Mouse (Mus musculus): Measurements from ENCODE around the gene Atp5g3.
A peak's percentile ranks its signal among the peaks of the same experiment; 100 is the strongest.
"Not testable (repeated sequence)": the region's sequence is repeated elsewhere in the genome, so short reads cannot be mapped to it uniquely, and the experiment has no call there.

The Atp5g3 gene

DNA sequence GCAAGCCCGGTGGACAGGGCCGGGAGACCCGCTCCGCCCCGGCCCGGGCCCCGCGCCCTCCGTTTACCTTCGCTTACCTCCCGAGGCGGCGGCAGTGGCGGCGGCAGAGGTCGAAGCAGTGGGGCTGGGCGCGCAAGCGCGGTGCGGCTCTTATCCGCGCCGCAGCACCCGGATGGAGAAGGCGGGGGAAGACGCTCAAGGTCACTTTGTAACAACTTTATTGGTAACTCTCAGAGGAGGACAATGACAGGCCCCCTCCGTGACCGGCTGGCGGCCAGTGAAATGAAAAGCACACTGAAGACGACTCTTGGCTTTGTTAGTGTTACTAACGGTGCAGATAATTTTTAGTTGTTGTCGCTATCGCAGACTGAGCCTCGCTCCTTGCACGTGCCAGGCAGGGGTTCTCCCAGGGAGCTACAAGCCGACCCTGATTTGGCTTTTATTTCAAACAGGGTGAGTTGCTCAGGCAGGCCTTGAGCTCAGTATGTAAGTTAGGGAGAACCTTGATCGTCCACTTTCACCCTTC is at the start of gene Atp5g3:
Gene Atp5g3, minus strand, starts transcription at position 152 of the 526 bp plus-strand sequence.
- peak; percentile 98 for ATAC-seq (ENCODE audit: low TSS enrichment)

GRCm38 (mm10) chr2:73958342-73958741 is 47.2 kb upstream of the Atp5g3 start:
- no peak for ATAC-seq (ENCODE audit: low TSS enrichment)

- ATAC-seq (ENCODE audit: low TSS enrichment), result no peak
These were observed 42.5 kb upstream of the Atp5g3 start for GRCm38 (mm10) chr2:73953612-73954011.

- no peak for ATAC-seq (ENCODE audit: low TSS enrichment)
These were observed 41.6 kb upstream of the Atp5g3 start for GRCm38 (mm10) chr2:73952597-73953219.

GRCm38 (mm10) chr2:73947360-73947759 is 36.2 kb upstream of the Atp5g3 start:
- ATAC-seq (ENCODE audit: low TSS enrichment), result no peak

GRCm38 (mm10) chr2:73943735-73944134 is 32.6 kb upstream of the Atp5g3 start:
- ATAC-seq (ENCODE audit: low TSS enrichment), result no peak

GRCm38 (mm10) chr2:73942844-73943243 is 31.7 kb upstream of the Atp5g3 start:
- ATAC-seq (ENCODE audit: low TSS enrichment), result no peak

GRCm38 (mm10) chr2:73941281-73941680 is 30.2 kb upstream of the Atp5g3 start:
- no peak for ATAC-seq (ENCODE audit: low TSS enrichment)

- no peak for ATAC-seq (ENCODE audit: low TSS enrichment)
These were observed 29.3 kb upstream of the Atp5g3 start for GRCm38 (mm10) chr2:73940471-73940870.

- ATAC-seq (ENCODE audit: low TSS enrichment), result no peak
These were observed 27.8 kb upstream of the Atp5g3 start for GRCm38 (mm10) chr2:73938896-73939295.

- no peak for ATAC-seq (ENCODE audit: low TSS enrichment)
These were observed 21.7 kb upstream of the Atp5g3 start for GRCm38 (mm10) chr2:73932676-73933313.

DNA sequence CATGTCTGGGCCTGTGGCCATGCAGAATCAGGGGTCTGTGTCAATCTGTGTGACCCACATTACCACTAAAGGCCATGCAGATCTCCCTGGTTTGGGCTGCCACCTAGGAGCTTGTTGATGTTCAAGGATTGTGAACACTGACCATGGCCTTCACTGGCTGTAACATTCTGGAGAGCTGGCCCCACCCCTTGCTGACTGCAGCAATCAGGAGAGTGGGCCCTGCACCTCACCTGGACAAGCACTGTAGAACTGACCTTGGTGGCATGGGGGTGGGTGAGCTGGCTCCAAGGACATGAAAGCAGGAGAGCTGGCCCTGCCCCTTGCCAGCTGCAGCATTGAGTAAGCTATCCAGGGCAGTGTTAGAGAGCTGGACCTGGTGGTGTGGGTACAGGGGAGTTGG is 16.6 kb upstream of the Atp5g3 start:
- ATAC-seq (ENCODE audit: low TSS enrichment), result no peak

DNA sequence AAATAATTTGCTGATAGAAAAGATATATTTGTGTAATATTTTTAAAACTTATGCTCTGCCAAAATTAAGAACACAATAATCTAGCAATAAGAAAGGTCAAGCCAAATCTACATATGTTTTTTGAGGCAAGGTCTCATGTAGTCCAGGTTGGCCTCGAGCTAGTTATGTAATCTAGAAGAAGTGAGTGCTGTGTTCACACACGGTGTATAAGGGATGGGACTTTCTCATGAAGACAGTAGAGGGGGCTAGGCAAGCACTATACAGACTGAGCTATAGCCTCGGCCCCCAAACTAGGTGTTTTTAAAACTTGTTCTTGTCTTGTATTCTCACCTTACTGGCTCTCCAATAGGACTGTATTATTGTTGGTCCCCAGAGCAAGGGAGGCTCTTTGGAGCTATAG is 14.4 kb upstream of the Atp5g3 start:
- ATAC-seq (ENCODE audit: low TSS enrichment), result no peak

GRCm38 (mm10) chr2:73925089-73925488 is 14.0 kb upstream of the Atp5g3 start:
- ATAC-seq (ENCODE audit: low TSS enrichment), result peak; percentile 97

- peak; percentile 99 for ATAC-seq (ENCODE audit: low TSS enrichment)
These were observed 8.5 kb upstream of the Atp5g3 start for GRCm38 (mm10) chr2:73919642-73920041.

DNA sequence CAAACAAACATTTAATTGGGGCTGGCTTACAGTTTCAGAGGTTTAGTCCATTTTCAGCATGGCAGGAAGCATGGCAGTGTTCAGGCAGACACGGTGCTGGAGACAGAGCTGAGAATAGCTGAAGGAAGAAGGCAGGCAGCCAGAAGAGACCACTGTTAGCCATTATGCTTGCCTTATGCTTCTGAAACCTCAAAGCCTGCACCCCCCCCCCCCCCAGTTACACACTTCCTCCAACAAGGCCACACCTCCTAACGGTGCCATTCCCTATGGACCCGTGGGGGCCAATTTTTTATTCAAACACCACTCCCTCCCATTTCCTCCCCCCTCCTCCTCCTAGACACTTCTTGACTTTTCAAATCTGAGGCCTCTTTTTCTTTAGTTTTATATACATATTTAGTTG is 1.1 kb upstream of the Atp5g3 start:
- no peak for ATAC-seq (ENCODE audit: low TSS enrichment)

- ATAC-seq (ENCODE audit: low TSS enrichment), result peak; percentile 38
These were observed 453 bp downstream of the Atp5g3 start for GRCm38 (mm10) chr2:73910571-73911174.

DNA sequence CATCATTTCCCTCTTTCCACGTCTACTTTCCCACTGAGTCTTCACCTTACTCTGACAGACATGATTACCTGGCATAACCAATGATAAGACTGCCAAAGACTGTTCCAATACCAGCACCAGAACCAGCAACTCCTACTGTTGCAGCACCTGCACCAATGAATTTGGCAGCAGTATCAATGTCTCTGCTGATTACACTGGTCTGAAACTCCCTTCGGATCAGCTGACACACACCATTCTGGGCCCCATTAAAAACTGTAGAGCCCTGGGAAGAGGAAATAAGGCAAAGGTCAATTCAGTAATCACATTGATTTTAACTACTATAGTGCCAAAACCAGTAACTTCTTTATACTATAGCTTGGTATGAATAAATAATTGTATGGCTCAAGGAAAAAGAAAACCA is 2.0 kb downstream of the Atp5g3 start:
- no peak for ATAC-seq (ENCODE audit: low TSS enrichment)

GRCm38 (mm10) chr2:73904679-73905078 is 6.4 kb downstream of the Atp5g3 start:
- ATAC-seq (ENCODE audit: low TSS enrichment), result not testable (repeated sequence)

- ATAC-seq (ENCODE audit: low TSS enrichment), result no peak
These were observed 7.6 kb downstream of the Atp5g3 start for GRCm38 (mm10) chr2:73903536-73903935.

DNA sequence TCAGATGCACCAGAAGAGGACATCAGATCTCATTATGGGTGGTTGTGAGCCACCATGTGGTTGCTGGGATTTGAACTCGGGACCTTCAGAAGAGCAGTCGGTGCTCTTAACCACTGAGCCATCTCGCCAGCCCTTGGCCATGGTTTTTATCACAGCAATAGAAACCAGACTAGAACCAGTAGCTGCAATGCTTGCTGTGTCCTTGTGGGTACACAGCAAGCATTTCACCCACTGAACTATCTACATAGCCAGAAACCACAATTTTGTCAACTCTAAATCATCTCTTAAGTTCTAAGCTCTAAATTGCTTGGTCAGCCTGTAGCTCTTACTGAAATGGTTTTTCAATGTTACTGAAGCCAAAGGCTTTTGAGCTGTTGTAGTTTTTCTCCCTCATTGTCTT is 8.8 kb downstream of the Atp5g3 start:
- ATAC-seq (ENCODE audit: low TSS enrichment), result not testable (repeated sequence)

GRCm38 (mm10) chr2:73901169-73901568 is 10.0 kb downstream of the Atp5g3 start:
- no peak for ATAC-seq (ENCODE audit: low TSS enrichment)

DNA sequence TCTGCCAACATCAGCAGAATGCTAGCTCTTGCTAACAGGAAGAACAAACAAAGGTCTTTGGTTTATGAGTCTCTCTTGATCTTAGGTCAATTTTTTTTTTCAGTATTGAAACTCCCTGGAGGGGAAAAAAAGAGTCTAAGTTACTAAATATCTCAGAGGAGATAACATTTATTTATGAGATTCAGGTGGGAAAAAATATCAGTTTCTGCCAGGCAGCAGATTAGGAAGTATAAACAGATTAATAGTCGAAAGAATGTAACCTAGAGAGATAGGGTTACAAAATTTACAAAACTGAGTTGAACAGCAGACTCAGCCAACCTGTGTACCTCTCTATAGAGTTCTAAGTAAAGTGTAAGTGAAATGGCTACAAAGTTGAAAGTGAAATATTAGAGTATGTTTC is 10.8 kb downstream of the Atp5g3 start:
- ATAC-seq (ENCODE audit: low TSS enrichment), result no peak

Data from frontal cortex, adult (tissue).